Mouse (Mus musculus) midbrain, embryonic 10.5 days (tissue): ENCODE measurements around the gene Hdac4. TPM values are rescaled to one million over a fixed set of nuclear protein-coding genes. Genes with fewer than 3 reads are reported as not detected.

Experiments
- DNase-seq: peaks from one replicate; pipeline ENCODE4 v3.0.0-alpha.2; 2017; ENCODE audit warnings: low spot score
- H3K27ac ChIP-seq: fragments of 300-500 bp; sonication (generic); replicated peaks from 2 replicates; pipeline ENCODE4 v1.5.1; 2016; ENCODE audit warnings: mild to moderate bottlenecking
- H3K27me3 ChIP-seq: fragments of 300-500 bp; sonication (generic); 2 replicates; pipeline ENCODE4 v1.6.1; 2016; ENCODE audit warnings: low read depth, mild to moderate bottlenecking; ENCODE audit not compliant: poor library complexity, severe bottlenecking
- H3K36me3 ChIP-seq: fragments of 300-500 bp; sonication (generic); 2 replicates; pipeline ENCODE4 v1.6.1; 2016; ENCODE audit warnings: mild to moderate bottlenecking, moderate library complexity
- H3K4me1 ChIP-seq: fragments of 300-500 bp; sonication (generic); 2 replicates; pipeline ENCODE4 v1.6.1; 2016
- H3K4me3 ChIP-seq: fragments of 300-500 bp; sonication (generic); 2 replicates; pipeline ENCODE4 v1.5.1; 2016; ENCODE audit warnings: mild to moderate bottlenecking, moderate library complexity
- H3K9me3 ChIP-seq: fragments of 300-500 bp; sonication (generic); replicated peaks from 2 replicates; pipeline ENCODE4 v1.6.1; 2016; ENCODE audit warnings: mild to moderate bottlenecking
- WGBS: fragments of 180-500 bp; shearing (Covaris S2); methylation state at CpG from one replicate; pipeline ENCODE4 v1.1.7; 2016; 5-methylcytosine and 5-hydroxymethylcytosine counted together
- polyA plus RNA-seq: library from polyadenylated mRNA; unstranded; fragments of >200 nt; fragmentation: Nextera tagmentation; extraction: Ambion mirVana; gene quantifications from 2 replicates; pipeline ENCODE4 v1.2.1, GENCODE M21; 2016

The Hdac4 gene
- polyA plus RNA-seq, 1 experiment from 2014 or later, result 20.1 TPM

GRCm38 (mm10) chr1:92014496-92014895, 181.0 kb downstream of the Hdac4 start:
- Histone ChIP-seq H3K27ac (no peak overlapping the region), H3K9me3 (no peaks in the 10 kb centered on the region), H3K4me1 (peaks cover 6% of the 10 kb centered on the region)

GRCm38 (mm10) chr1:92006666-92007065, 188.8 kb downstream of the Hdac4 start:
- Histone ChIP-seq H3K36me3 (peaks cover 15% of the 10 kb centered on the region), H3K27me3 (no peaks in the 10 kb centered on the region), H3K4me3 (no peak overlapping the region), H3K4me1 (peaks cover 4% of the 10 kb centered on the region; the same call in 1 of the 2 replicates), H3K9me3 (no peaks in the 10 kb centered on the region), H3K27ac (no peak overlapping the region)
- no peak for DNase-seq
- WGBS, result 39% methylated on average over 1 of the region's 1 CpGs

More at GRCm38 (mm10) chr1:92014496-92014895, 181.0 kb downstream of the Hdac4 start:
- H3K36me3 ChIP-seq, result peaks cover 22% of the 10 kb centered on the region
- no peak overlapping the region for H3K4me3 ChIP-seq
- H3K27me3 ChIP-seq, result no peaks in the 10 kb centered on the region
- DNase-seq, result no peak

GRCm38 (mm10) chr1:92005617-92005940, 189.9 kb downstream of the Hdac4 start:
- peaks cover 4% of the 10 kb centered on the region; the same call in 1 of the 2 replicates for H3K4me1 ChIP-seq
- no peaks in the 10 kb centered on the region for H3K9me3 ChIP-seq
- no peak overlapping the region for H3K27ac ChIP-seq
- H3K4me3 ChIP-seq, result no peak overlapping the region
- no peaks in the 10 kb centered on the region for H3K27me3 ChIP-seq
- peaks cover 17% of the 10 kb centered on the region for H3K36me3 ChIP-seq
- no peak for DNase-seq
- WGBS, result 51% methylated on average over 2 of the region's 2 CpGs

- Histone ChIP-seq H3K36me3 (peaks cover 23% of the 10 kb centered on the region), H3K4me3 (no peak overlapping the region), H3K27ac (no peak overlapping the region), H3K4me1 (peaks cover 4% of the 10 kb centered on the region; the same call in 1 of the 2 replicates), H3K27me3 (no peaks in the 10 kb centered on the region), H3K9me3 (no peaks in the 10 kb centered on the region)
- WGBS, result 86% methylated on average over 8 of the region's 8 CpGs
- no peak for DNase-seq
Observed at GRCm38 (mm10) chr1:92004906-92005616, 190.4 kb downstream of the Hdac4 start.

- no peak overlapping the region for H3K4me3 ChIP-seq
- no peaks in the 10 kb centered on the region for H3K9me3 ChIP-seq
- H3K27me3 ChIP-seq, result no peaks in the 10 kb centered on the region
- peaks cover 31% of the 10 kb centered on the region for H3K36me3 ChIP-seq
- H3K4me1 ChIP-seq, result peaks cover 4% of the 10 kb centered on the region; the same call in 1 of the 2 replicates
- no peak for DNase-seq
- 77% methylated on average over 1 of the region's 1 CpGs for WGBS
- H3K27ac ChIP-seq, result no peak overlapping the region
Observed at GRCm38 (mm10) chr1:92004122-92004521, 191.4 kb downstream of the Hdac4 start.

- peaks cover 57% of the 10 kb centered on the region for H3K36me3 ChIP-seq
Observed at GRCm38 (mm10) chr1:92000226-92000625, 195.3 kb downstream of the Hdac4 start.

GRCm38 (mm10) chr1:91993658-91994165, 201.8 kb downstream of the Hdac4 start:
- DNase-seq, result no peak

More at GRCm38 (mm10) chr1:92000226-92000625, 195.3 kb downstream of the Hdac4 start:
- WGBS, result 95% methylated on average over 2 of the region's 2 CpGs
- no peak overlapping the region for H3K27ac ChIP-seq
- H3K4me1 ChIP-seq, result no peaks in the 10 kb centered on the region
- no peaks in the 10 kb centered on the region for H3K27me3 ChIP-seq
- no peak for DNase-seq
- no peaks in the 10 kb centered on the region for H3K9me3 ChIP-seq
- no peak overlapping the region for H3K4me3 ChIP-seq

GRCm38 (mm10) chr1:91992652-91993051, 202.8 kb downstream of the Hdac4 start:
- H3K4me3 ChIP-seq, result no peak overlapping the region
- no peaks in the 10 kb centered on the region for H3K27me3 ChIP-seq
- peaks cover 81% of the 10 kb centered on the region for H3K36me3 ChIP-seq
- DNase-seq, result no peak
- no peaks in the 10 kb centered on the region for H3K4me1 ChIP-seq
- H3K9me3 ChIP-seq, result no peaks in the 10 kb centered on the region
- no peak overlapping the region for H3K27ac ChIP-seq
- whole genome bisulfite sequencing, result 80% methylated on average over 3 of the region's 3 CpGs

More at GRCm38 (mm10) chr1:91993658-91994165, 201.8 kb downstream of the Hdac4 start:
- no peak overlapping the region for H3K4me3 ChIP-seq
- no peaks in the 10 kb centered on the region for H3K9me3 ChIP-seq
- H3K27ac ChIP-seq, result no peak overlapping the region
- WGBS, result 74% methylated on average over 9 of the region's 9 CpGs
- H3K36me3 ChIP-seq, result peaks cover 82% of the 10 kb centered on the region
- no peaks in the 10 kb centered on the region for H3K27me3 ChIP-seq
- H3K4me1 ChIP-seq, result no peaks in the 10 kb centered on the region

GRCm38 (mm10) chr1:91991597-91991996, 203.9 kb downstream of the Hdac4 start:
- Histone ChIP-seq H3K36me3 (peaks cover 90% of the 10 kb centered on the region), H3K4me1 (no peaks in the 10 kb centered on the region), H3K9me3 (no peaks in the 10 kb centered on the region)

GRCm38 (mm10) chr1:91990852-91991251, 204.6 kb downstream of the Hdac4 start:
- 74% methylated on average over 5 of the region's 5 CpGs for WGBS
- Histone ChIP-seq H3K27ac (no peak overlapping the region), H3K27me3 (no peaks in the 10 kb centered on the region), H3K36me3 (peaks cover 90% of the 10 kb centered on the region), H3K4me1 (no peaks in the 10 kb centered on the region), H3K9me3 (no peaks in the 10 kb centered on the region), H3K4me3 (no peak overlapping the region)
- DNase-seq, result no peak

More at GRCm38 (mm10) chr1:91991597-91991996, 203.9 kb downstream of the Hdac4 start:
- no peak for DNase-seq
- no peak overlapping the region for H3K27ac ChIP-seq
- H3K27me3 ChIP-seq, result no peaks in the 10 kb centered on the region
- no peak overlapping the region for H3K4me3 ChIP-seq

- Histone ChIP-seq H3K27ac (no peak overlapping the region; the same call in 1 of the 2 replicates), H3K9me3 (no peaks in the 10 kb centered on the region), H3K4me1 (no peaks in the 10 kb centered on the region), H3K36me3 (peaks cover 90% of the 10 kb centered on the region), H3K4me3 (no peak overlapping the region), H3K27me3 (no peaks in the 10 kb centered on the region)
- no peak for DNase-seq
- 97% methylated on average over 1 of the region's 1 CpGs for WGBS
Observed at GRCm38 (mm10) chr1:91988866-91989265, 206.6 kb downstream of the Hdac4 start.

GRCm38 (mm10) chr1:91987431-91987830, 208.1 kb downstream of the Hdac4 start:
- DNase-seq, result no peak
- Histone ChIP-seq H3K4me1 (no peaks in the 10 kb centered on the region), H3K27me3 (no peaks in the 10 kb centered on the region), H3K4me3 (no peak overlapping the region), H3K9me3 (no peaks in the 10 kb centered on the region), H3K36me3 (peaks cover 92% of the 10 kb centered on the region), H3K27ac (no peak overlapping the region)
- WGBS, result 95% methylated on average over 8 of the region's 8 CpGs

- no peaks in the 10 kb centered on the region for H3K4me1 ChIP-seq
- H3K36me3 ChIP-seq, result peaks cover 93% of the 10 kb centered on the region
- H3K27me3 ChIP-seq, result no peaks in the 10 kb centered on the region
- H3K4me3 ChIP-seq, result no peak overlapping the region
- no peak overlapping the region for H3K27ac ChIP-seq
- DNase-seq, result no peak
- no peaks in the 10 kb centered on the region for H3K9me3 ChIP-seq
Observed at GRCm38 (mm10) chr1:91985783-91986182, 209.7 kb downstream of the Hdac4 start.
